Mouse (Mus musculus) spleen, adult 2 months (tissue): Measurements from ENCODE around the gene Rora.

ENCODE experiments used
- CTCF ChIP-seq: fragments of 200-500 bp; IDR thresholded peaks from 2 replicates; pipeline ENCODE4 v1.5.1; 2011; ENCODE audit warnings: mild to moderate bottlenecking, inconsistent platforms; ENCODE audit not compliant: insufficient read depth, insufficient read length, insufficient replicate concordance; ENCODE audit errors: extremely low read depth
- POLR2A ChIP-seq: fragments of 200-500 bp; IDR thresholded peaks from 2 replicates; pipeline ENCODE4 v1.6.1; 2011; ENCODE audit warnings: low read depth, low read length, inconsistent platforms

- TF ChIP-seq CTCF (no peak), POLR2A (peak; percentile 50)
Observed at GRCm38 (mm10) chr9:69397760-69398452, 744.3 kb downstream of the Rora start, which contains the start of gene Ice2.
